Comparison of ENCODE assay signal across 31 mouse cellular contexts in genomic region chr1:57322535-57322934, GRCm38 (mm10).
"Had no signal": no experiment of that assay in that cellular context is flagged by ENCODE, and none has a peak within 500 bp of the region (broad histone marks: within the 10 kb centered on the region; RNA-seq: fewer than 3 reads in every experiment).

No protein-coding gene starts in this region.

- ATAC-seq: liver, embryonic 12.5 days; liver, postnatal 0 days; lung, postnatal 0 days; midbrain, embryonic 13.5 days; midbrain, embryonic 15.5 days; midbrain, embryonic 16.5 days had no signal

- H3K4me1 ChIP-seq: limb, embryonic 15.5 days; liver, embryonic 12.5 days; liver, embryonic 13.5 days; liver, embryonic 15.5 days; lung, embryonic 15.5 days; megakaryocyte, embryonic 14.5 days; midbrain, embryonic 10.5 days; midbrain, embryonic 12.5 days; midbrain, embryonic 13.5 days; midbrain, embryonic 15.5 days; neural tube, embryonic 12.5 days had no signal

- H3K4me2 ChIP-seq: limb, embryonic 12.5 days; limb, embryonic 13.5 days; limb, embryonic 15.5 days; liver, embryonic 11.5 days; liver, embryonic 12.5 days; liver, embryonic 13.5 days; liver, embryonic 15.5 days; lung, embryonic 14.5 days; lung, embryonic 15.5 days; midbrain, embryonic 12.5 days; midbrain, embryonic 13.5 days; midbrain, embryonic 15.5 days; neural tube, embryonic 12.5 days had no signal

- H3K27ac ChIP-seq: left cerebral cortex, adult 2 months; limb, embryonic 10.5 days; limb, embryonic 12.5 days; limb, embryonic 13.5 days; limb, embryonic 15.5 days; liver, embryonic 12.5 days; liver, embryonic 13.5 days; liver, embryonic 14.5 days; liver, embryonic 15.5 days; lung, embryonic 15.5 days; macrophage; midbrain, embryonic 10.5 days; midbrain, embryonic 12.5 days; midbrain, embryonic 13.5 days; midbrain, embryonic 15.5 days; neural tube, embryonic 12.5 days had no signal

- H3K36me3 ChIP-seq: limb, embryonic 10.5 days; limb, embryonic 12.5 days; limb, embryonic 13.5 days; limb, embryonic 15.5 days; liver, embryonic 12.5 days; liver, embryonic 13.5 days; liver, embryonic 15.5 days; lung, embryonic 15.5 days; midbrain, embryonic 10.5 days; midbrain, embryonic 12.5 days; midbrain, embryonic 13.5 days; midbrain, embryonic 15.5 days; neural tube, embryonic 12.5 days had no signal

- H3K9me3 ChIP-seq: limb, embryonic 10.5 days; limb, embryonic 13.5 days; limb, embryonic 15.5 days; liver, embryonic 12.5 days; liver, embryonic 13.5 days; liver, embryonic 15.5 days; lung, embryonic 15.5 days; midbrain, embryonic 15.5 days had no signal

- H3K9ac ChIP-seq: limb, embryonic 12.5 days; limb, embryonic 13.5 days; limb, embryonic 15.5 days; liver, embryonic 12.5 days; liver, embryonic 13.5 days; liver, embryonic 14.5 days; liver, embryonic 15.5 days; liver, postnatal 0 days; lung, embryonic 14.5 days; lung, embryonic 15.5 days; midbrain, embryonic 12.5 days; midbrain, embryonic 13.5 days; midbrain, embryonic 15.5 days; neural tube, embryonic 12.5 days had no signal

- DNase-seq: left cerebral cortex, postnatal 4 days; liver; liver, embryonic 13.5 days; liver, postnatal 0 days; lung, adult 18-20 months; lung, embryonic 14.5 days; lung, postnatal 10 days; lung, postnatal 14 days; lung, postnatal 36 days; lung, postnatal 4 days; midbrain, embryonic 14.5 days had no signal

- H3K27me3 ChIP-seq: limb, embryonic 15.5 days; liver, embryonic 12.5 days; liver, embryonic 13.5 days; liver, embryonic 15.5 days; lung, embryonic 15.5 days; megakaryocyte, embryonic 14.5 days; midbrain, embryonic 12.5 days; midbrain, embryonic 13.5 days; midbrain, embryonic 15.5 days; neural tube, embryonic 12.5 days had no signal

- H3K4me3 ChIP-seq: left cerebral cortex, adult 2 months; limb, embryonic 10.5 days; limb, embryonic 12.5 days; limb, embryonic 13.5 days; limb, embryonic 15.5 days; liver, embryonic 12.5 days; liver, embryonic 13.5 days; liver, embryonic 15.5 days; lung, embryonic 15.5 days; megakaryocyte, embryonic 14.5 days; midbrain, embryonic 10.5 days; midbrain, embryonic 12.5 days; midbrain, embryonic 13.5 days; midbrain, embryonic 15.5 days; myocyte; neural tube, embryonic 12.5 days had no signal
